Mouse (Mus musculus): ENCODE data around the gene Mybbp1a.

DNA sequence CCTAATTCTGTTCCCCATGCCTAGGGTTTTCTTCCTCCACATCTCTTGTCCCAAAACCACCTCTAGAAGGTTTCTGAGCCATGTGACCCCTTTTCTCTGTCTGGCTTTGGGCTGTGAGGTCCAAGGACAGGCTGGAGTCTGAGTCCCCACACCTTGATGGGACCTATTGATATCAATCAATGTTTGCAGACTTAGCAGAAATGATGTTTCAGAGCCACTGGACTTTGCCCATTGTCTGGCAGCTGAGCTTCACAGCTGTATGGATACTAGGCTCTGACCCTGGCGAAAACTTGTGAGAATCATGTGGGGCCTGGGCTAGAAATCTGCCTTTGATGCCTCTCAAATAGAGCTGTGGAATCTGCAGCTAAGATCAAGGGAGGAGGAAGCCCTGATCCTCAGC is 55.6 kb downstream of the Mybbp1a start:
- no peak for TF ChIP-seq TAL1 (IDR thresholded peaks at IDR 0.05; ENCODE audit: low read length)
- TF ChIP-seq GATA1 (IDR thresholded peaks at IDR 0.05; ENCODE audit: low read length) = no peak

All from erythroblast, embryonic 14.5 days (primary cell).